Mouse (Mus musculus) layer of hippocampus, adult 11-12 months (tissue): Measurements from ENCODE around the gene Carmil2.

ENCODE experiments used
- DNase-seq: peaks from one replicate; pipeline ENCODE4 v3.0.0; 2022; ENCODE audit warnings: low spot score

The Carmil2 gene

DNA sequence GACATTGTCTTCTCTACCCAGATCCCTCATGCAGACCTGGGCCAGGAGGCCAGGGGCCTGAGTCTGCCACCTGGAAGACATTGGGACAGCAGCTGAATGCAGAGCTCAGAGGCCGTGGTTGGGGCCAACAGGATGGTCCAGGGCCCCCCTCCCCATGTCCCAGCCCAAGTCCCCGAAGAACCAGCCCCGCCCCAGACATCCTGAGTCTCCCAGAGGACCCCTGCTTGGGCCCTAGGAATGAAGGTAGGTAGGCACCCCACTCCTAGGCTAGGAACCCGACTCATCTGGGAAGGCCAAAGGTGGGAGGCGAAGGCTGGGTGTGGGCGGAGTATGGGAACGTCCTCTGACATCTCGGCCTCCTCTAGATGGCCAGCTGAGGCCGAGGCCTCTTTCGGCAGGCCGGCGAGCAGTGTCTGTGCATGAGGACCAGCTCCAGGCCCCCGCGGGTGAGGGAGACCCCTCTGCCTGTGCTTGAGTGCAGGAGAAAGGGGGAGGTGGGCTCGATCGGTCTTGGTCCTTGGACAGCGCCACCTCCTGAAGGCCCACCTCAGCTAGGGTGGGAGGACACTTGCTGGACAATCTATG, 11.2 kb downstream of the Carmil2 start:
- no peak for DNase-seq

- DNase-seq: no peak
These were observed 12.7 kb downstream of the Carmil2 start for GRCm38 (mm10) chr8:105698734-105699133.

DNA sequence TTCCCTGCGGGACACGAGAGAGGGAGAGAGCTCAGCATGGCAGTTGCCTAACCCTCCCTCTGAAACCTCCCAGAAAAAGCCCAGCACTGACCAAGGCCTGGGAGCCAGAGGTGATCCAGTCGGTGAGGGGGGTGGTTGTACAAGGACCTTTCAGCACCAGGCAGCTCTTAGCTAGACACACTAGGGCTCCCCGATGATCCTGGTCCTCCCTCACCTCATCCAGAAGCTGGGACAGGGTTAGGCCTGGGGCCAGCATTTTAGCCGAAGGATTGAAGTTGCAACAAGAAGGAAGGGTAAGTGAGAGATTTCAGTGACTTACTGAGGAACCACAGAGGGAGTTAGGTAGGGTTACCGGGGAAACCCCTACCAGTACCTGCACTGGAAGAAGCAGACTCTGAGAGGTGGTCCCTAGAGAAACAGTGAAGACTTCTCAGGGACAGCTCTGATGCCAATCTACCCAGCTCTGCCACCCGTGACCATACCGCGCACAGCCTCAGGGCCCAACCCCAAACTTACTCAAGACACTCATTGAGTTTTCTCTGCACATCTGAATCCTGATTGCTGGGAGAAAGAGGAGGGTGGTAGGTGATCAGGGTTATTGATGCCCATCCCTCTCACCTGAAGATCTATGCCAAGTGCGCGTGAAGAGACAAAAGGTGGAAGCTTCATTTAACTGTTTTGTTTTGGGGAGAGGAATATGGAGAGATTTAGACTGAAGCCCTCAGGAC, 13.6 kb downstream of the Carmil2 start:
- DNase-seq: no peak

DNA sequence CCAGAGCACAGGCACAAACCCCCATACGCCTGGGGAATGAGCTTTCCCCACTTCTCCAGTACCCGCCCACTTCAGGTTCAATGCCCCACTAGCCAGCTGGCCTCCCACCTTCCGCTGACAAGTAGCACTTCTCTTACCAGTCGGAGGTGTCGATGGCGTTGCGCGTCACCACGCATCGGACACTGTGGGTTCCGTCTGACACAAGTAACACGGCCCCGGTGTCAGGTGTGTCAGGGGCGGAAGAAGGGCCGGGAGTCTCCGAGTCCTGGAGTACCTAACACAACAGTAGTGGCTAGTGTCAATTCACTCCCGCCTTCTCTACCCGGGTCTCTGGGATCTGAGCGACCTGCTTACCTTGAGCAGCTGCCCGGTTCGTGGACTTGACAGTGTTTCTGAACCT, 14.5 kb downstream of the Carmil2 start:
- peak; percentile 63 for DNase-seq

DNA sequence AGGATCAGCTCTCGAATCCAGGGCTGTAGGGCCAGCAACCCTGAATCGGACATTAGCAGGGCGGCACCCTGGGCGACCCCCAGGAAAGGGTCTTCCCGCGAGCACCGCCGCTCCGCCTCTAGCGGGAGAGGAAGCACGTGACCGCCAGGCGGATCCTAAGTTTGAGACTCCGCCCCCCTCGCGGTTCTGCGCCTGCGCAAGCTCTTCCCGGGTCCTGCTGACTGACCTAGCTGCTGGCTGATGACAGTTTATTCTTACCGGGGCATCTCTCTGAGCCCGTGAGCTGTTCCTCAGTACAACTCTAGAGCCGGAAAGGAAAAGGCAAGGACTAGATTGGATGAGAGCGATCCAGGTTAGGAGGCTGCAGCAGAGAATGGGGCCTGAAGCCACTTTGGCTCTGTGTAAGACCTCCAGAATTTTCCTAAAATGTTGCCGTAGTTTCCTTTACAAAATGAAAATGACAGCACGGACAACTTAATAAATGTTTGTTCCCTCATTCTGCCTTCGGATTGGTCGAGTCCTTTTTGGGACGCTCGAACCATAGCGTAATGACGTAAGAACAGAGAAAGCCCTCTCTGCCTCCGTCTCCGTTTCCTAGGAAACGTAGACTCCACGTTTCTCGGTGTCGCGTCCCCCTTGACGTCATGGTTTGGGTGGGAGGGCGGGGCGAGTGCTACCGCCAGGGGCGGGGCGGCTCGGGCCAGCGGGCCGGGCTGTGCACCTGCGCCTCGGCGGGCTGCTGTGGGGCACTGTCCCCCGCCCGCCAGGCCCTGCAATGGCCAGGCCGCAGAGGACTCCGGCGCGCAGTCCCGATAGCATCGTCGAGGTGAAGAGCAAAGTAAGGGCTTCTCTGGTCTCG, 15.1 kb downstream of the Carmil2 start, which contains the start of the genes Acd and Pard6a:
Gene Acd, minus strand, starts transcription at position 137 of the 859 bp plus-strand sequence.
Gene Pard6a, plus strand, starts transcription at position 183 of the 859 bp plus-strand sequence.
- peak; percentile 97 for DNase-seq

- no peak for DNase-seq
These were observed 15.9 kb downstream of the Carmil2 start for GRCm38 (mm10) chr8:105702001-105702401.

DNA sequence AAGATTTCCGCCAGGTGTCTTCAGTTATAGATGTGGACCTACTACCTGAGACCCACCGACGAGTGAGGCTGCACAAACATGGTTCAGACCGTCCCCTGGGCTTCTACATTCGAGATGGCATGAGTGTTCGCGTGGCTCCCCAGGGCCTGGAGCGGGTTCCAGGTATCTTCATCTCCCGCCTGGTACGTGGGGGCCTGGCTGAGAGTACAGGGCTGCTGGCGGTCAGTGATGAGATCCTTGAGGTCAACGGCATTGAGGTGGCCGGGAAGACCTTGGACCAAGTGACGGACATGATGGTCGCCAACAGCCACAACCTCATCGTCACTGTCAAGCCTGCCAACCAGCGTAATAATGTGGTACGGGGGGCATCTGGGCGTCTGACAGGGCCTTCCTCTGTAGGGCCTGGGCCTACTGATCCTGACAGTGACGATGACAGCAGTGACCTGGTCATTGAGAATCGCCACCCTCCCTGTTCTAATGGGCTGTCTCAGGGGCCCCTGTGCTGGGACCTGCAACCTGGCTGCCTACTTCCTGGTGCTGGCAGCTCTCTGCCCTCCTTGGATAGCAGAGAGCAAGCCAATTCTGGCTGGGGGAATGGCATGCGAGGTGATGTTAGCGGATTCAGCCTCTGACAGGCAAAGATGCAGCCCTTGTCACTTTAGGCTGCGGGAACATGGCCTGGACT, 16.8 kb downstream of the Carmil2 start:
- DNase-seq: peak; percentile 33

- DNase-seq: no peak
These were observed 18.2 kb downstream of the Carmil2 start for GRCm38 (mm10) chr8:105704146-105704812.

DNA sequence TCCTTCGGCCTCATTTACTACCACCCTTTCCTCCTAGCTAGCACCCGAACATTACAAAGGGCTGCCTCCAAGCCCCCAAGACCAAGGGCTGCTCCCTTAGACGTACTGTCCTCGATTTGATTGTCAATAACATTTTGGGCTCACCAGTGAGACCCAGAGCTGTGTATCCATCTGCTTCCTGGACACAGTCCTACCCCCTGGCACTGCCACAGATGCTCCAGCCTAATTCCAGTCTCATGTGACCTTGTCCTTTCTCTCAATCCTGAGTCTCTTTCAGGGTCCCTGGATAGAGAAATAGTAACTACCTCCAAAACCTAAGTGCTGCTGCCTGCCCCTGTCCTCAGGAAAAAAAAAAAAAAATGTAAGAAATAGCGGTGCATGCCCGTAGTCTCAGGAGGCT, 18.9 kb downstream of the Carmil2 start:
- no peak for DNase-seq

- DNase-seq: no peak
These were observed 20.4 kb downstream of the Carmil2 start for GRCm38 (mm10) chr8:105706426-105706825.

DNA sequence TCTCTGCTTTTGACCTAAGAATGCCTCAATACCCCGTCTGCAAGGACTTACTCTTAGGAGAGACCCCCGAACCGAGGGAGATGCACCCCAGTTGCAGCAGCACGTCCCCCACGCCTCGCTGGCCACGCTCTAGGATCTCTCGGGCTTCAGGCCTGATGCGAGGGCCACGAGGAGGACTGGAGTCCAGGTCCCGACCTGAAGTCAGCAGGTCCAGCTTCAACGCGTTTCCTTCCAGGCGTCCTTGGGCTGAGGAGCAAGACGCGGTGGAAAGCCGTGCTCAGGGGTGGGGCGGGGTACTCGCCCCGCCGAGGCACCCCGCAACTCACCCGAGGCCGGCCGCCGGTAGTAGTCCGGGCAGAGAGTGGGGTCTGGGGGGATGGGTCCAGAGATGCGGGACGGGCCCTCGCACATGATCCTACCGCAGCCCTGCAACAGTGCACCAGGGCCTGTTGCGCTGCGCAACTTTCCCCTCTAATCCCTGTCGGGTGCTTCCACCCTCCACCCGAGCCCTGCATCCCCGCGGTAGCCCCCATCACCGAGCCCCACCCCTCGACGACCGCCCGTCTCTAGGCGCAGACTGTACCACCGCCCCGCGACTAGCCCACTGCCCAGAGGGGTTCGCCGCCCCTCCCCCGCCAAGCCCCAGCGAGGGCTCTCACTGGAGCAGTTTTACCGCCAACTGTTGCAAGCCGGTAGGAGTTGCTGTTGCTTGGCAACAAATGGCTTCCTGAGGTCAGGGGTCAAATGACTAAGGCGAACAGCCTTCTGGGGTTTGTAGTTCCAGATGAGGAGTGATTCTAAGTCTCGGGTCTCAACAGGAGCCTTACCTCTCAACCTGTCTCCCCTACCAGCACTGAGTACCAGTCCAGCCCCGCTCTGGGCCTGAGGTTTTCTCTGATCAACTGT, 21.7 kb downstream of the Carmil2 start, which contains the start of the genes 4933405L10Rik and Enkd1:
Gene 4933405L10Rik, plus strand, starts transcription at position 158 of the 906 bp plus-strand sequence.
Gene Enkd1, minus strand, starts transcription at position 713 of the 906 bp plus-strand sequence.
- DNase-seq: peak; percentile 89

DNA sequence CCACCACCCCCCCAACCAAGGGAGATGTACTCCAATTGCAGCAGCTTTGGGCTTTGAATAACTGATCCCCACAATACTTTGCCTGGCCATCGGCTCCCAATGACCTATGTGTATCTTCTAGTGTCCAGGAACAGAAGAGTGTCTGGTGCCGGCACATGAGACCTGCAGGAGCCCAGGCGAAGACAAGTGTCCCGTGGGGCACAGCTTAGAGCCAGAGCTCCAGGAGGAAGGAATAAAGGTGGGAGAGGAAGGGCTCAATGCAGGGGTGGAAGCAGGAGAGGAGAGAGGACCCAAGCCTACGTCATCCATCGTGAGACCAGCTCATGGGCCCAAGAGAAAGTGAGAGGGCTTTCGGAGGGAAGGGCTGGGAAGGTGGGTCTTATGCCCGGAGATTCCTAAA, 22.6 kb downstream of the Carmil2 start:
- DNase-seq: no peak

DNA sequence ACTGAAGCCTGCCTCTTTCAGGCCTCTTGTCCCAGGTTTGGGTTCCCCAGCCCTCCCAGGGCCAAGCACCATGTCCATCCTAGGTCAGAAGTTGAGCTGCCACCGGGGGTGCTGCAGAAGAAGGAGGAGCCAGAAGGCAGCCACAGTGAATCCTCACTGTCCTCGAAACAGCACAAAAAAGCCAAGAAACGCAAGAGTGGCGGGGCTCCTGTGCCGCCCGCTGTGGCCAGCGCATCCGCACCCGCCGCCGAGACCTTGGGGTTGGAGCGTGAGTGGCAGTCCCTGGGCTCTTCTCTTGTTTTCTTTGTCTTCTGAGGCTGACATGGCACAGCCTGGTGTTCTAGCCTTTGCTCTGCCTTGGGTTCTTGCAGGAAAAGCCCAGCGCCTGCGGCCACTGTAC, 23.2 kb downstream of the Carmil2 start:
- no peak for DNase-seq

DNA sequence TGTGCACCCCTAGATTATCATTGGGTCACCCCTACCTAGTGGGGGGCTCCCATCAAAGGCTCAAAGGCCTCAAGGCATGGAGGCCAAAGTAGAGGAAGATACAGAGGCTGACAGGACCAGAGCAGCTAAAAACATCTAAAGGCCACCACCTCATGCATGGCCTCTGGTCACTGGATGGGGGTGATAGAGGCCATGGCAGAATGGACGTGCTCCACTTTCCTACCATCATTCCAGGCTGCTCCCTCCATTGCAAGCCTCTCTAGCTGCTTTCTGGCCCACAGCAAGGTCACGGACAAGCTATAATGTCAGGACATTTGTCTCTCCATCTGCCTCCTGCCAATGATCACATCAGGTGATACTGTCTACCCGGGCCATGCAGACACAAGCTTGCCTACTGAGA, 26.2 kb downstream of the Carmil2 start:
- DNase-seq: no peak

DNA sequence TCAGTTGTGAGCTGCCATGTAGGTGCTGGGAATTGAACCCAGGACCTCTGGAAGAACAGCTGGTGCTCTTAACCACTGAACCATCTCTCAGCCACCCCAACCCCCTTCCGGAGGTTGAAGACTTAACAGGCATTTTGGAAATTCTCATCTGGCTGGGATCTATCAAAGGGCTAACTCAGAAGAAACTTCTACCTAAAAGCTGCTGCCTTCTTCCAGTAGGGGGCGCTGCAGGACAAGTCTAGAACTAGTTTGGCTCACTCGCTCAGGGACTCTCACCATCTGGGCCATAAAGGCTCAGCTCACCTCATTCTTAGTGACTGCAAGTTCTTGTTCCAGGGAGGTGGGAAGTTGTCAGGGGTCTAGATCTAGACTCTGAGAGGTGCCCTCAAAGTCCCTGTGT, 28.1 kb downstream of the Carmil2 start:
- peak; percentile 89 for DNase-seq

GRCm38 (mm10) chr8:105715042-105715441, 29.0 kb downstream of the Carmil2 start:
- DNase-seq: no peak

- no peak for DNase-seq
These were observed 30.4 kb downstream of the Carmil2 start for GRCm38 (mm10) chr8:105716302-105716945.

- DNase-seq: no peak
These were observed 33.6 kb downstream of the Carmil2 start for GRCm38 (mm10) chr8:105719637-105720036.

GRCm38 (mm10) chr8:105722861-105723260, 36.8 kb downstream of the Carmil2 start:
- no peak for DNase-seq

DNA sequence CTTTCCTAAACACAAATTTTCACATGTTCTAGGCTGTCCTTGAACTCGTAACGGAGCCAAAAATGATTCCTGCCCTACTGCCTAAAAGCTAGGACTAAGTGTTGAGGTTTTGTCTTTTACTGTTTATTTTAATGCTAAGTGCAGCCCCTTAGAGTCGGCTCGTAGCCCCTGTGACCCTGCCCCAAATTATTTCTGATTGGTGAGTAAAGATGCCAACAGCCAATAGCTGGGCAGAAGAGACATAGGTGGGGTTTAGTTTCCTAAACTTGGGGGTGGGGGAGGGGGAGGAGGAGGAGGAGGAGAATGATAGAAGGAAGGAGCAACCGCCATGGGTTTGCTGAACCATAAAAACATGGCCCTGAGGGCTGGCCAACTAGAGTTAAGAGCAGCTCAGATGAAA, 39.7 kb downstream of the Carmil2 start:
- DNase-seq: no peak
